Mouse (Mus musculus) urinary bladder, adult 2 months (tissue): ENCODE data around the gene Cpz. TPM values are rescaled to one million over a fixed set of nuclear protein-coding genes. Genes with fewer than 3 reads are reported as not detected.

ENCODE experiments used
- polyA plus RNA-seq: library from polyadenylated mRNA; depleted of rRNA; stranded (reverse); fragments of >200 nt; gene quantifications from 2 replicates; pipeline ENCODE4 v1.2.3, GENCODE M21; 2012; rRNA removed

The Cpz gene
- polyA plus RNA-seq, 1 experiment, result 38.1 TPM

Other genes with a start within 250 kb of the Cpz start
- 0.33 and 0.34 TPM in 2 replicates for gene Adra2c, start 247.4 kb downstream of the Cpz start, polyA plus RNA-seq
- gene Hmx1, start 136.6 kb downstream of the Cpz start, polyA plus RNA-seq, result 0.04 TPM in 1 of 2 replicates, not detected in the other
- 4.3 and 5.4 TPM in 2 replicates for gene Trmt44, start 49.4 kb upstream of the Cpz start, polyA plus RNA-seq
- gene Acox3, start 57.3 kb upstream of the Cpz start, polyA plus RNA-seq, result 30.1 and 35.0 TPM in 2 replicates
- gene Htra3, start 154.1 kb upstream of the Cpz start, polyA plus RNA-seq, result 90.2 and 126 TPM in 2 replicates
- 2.4 and 3.2 TPM in 2 replicates for gene Sh3tc1, start 214.3 kb upstream of the Cpz start, polyA plus RNA-seq
- 3.7 and 4.4 TPM in 2 replicates for gene Ablim2, start 232.2 kb upstream of the Cpz start, polyA plus RNA-seq